Mouse (Mus musculus) C2C12 (cell line): Measurements from ENCODE around the gene Rbpjl. TPM values are rescaled to one million over a fixed set of nuclear protein-coding genes. Genes with fewer than 3 reads are reported as not detected.
A peak's percentile ranks its signal among the peaks of the same experiment; 100 is the strongest.

ENCODE experiments used
- H3K27me3 ChIP-seq: one replicate; pipeline ENCODE4 v1.6.1; 2011; ENCODE audit not compliant: control insufficient read depth, insufficient read depth, insufficient read length
- H3K36me3 ChIP-seq: one replicate; pipeline ENCODE4 v1.6.1; 2011; ENCODE audit not compliant: control insufficient read depth, insufficient read depth
- H3K4me3 ChIP-seq: one replicate; pipeline ENCODE4 v1.5.1; 2011; ENCODE audit warnings: mild to moderate bottlenecking, control low read depth; ENCODE audit not compliant: poor library complexity, insufficient read depth, severe bottlenecking
- H3K79me2 ChIP-seq: one replicate; pipeline ENCODE4 v1.6.1; 2011; ENCODE audit not compliant: control insufficient read depth, insufficient read depth
- H3K79me3 ChIP-seq: one replicate; pipeline ENCODE4 v1.6.1; 2011; ENCODE audit warnings: low read depth, control low read depth
- H3ac ChIP-seq: one replicate; pipeline ENCODE3; 2011; ENCODE audit warnings: low read depth; ENCODE audit not compliant: control insufficient read depth, insufficient read length
- CEBPB ChIP-seq: IDR thresholded peaks from one replicate; pipeline ENCODE4 v1.6.1; 2011; ENCODE audit warnings: low read depth, mild to moderate bottlenecking, control low read depth, moderate library complexity
- CTCF ChIP-seq: IDR thresholded peaks from one replicate; pipeline ENCODE4 v1.5.1; 2011; ENCODE audit not compliant: control insufficient read depth, insufficient read depth, insufficient read length
- FOSL1 ChIP-seq: IDR thresholded peaks from one replicate; pipeline ENCODE4 v1.8.0; 2011; ENCODE audit warnings: mild to moderate bottlenecking, low read length; ENCODE audit not compliant: poor library complexity, insufficient read depth, severe bottlenecking
- MAX ChIP-seq: IDR thresholded peaks from one replicate; pipeline ENCODE4 v1.6.1; 2011; ENCODE audit warnings: mild to moderate bottlenecking, control low read depth
- MYOD1 ChIP-seq: IDR thresholded peaks from one replicate; pipeline ENCODE4 v1.6.1; 2011; ENCODE audit warnings: low read depth; ENCODE audit not compliant: control insufficient read depth, insufficient read length
- MYOG ChIP-seq: IDR thresholded peaks from one replicate; pipeline ENCODE4 v1.6.1; 2011; ENCODE audit not compliant: control insufficient read depth, insufficient read length; ENCODE audit errors: extremely low read depth
- USF1 ChIP-seq: IDR thresholded peaks from one replicate; pipeline ENCODE4 v1.6.1; 2011; ENCODE audit warnings: low read depth, mild to moderate bottlenecking, control low read depth, moderate library complexity
- polyA plus RNA-seq: library from polyadenylated mRNA; unstranded; fragments of >200 nt; fragmentation: generic; extraction: Trizol; gene quantifications from one replicate; pipeline ENCODE4 v1.2.1, GENCODE M21; 2012; ENCODE audit warnings: missing spikeins

Rbpjl gene
- polyA plus RNA-seq, 1 experiment = 0.01 TPM

DNA sequence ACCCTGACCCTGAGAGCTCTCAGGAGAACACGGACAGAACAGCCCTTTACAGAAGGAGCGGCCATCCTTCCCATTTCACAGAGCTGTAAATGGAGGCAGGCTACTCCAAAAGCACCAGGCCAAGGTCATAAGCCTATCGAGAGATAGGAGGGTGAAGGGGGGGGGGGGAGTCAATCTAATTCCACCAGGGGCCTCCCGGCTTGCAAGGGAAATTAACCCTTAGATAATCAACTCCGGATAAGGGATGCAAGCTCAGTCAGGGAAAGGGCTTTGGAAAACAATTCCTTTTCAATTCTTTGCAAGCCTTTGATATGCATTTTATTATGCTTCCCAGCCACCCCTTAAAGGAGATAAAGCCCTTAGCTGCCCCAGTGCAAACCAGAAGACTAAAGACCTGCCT lies 25.5 kb downstream of the Rbpjl start:
- peaks cover 58% of the 10 kb centered on the region for H3K79me2 ChIP-seq
- TF ChIP-seq CTCF (no peak), MAX (no peak), MYOG (no peak), USF1 (no peak), FOSL1 (no peak), CEBPB (no peak), MYOD1 (no peak)
- no peaks in the 10 kb centered on the region for H3K27me3 ChIP-seq
- peaks cover 77% of the 10 kb centered on the region for H3K36me3 ChIP-seq
- H3K79me3 ChIP-seq = peaks cover 21% of the 10 kb centered on the region
- H3K4me3 ChIP-seq = no peak overlapping the region
- no peak overlapping the region for H3ac ChIP-seq

- Histone ChIP-seq H3K27me3 (no peaks in the 10 kb centered on the region), H3ac (no peak overlapping the region), H3K79me3 (peaks cover 37% of the 10 kb centered on the region), H3K36me3 (peaks cover 67% of the 10 kb centered on the region), H3K79me2 (peaks cover 74% of the 10 kb centered on the region), H3K4me3 (no peak overlapping the region)
- TF ChIP-seq USF1 (no peak), MAX (no peak), MYOD1 (no peak), MYOG (no peak), FOSL1 (no peak), CEBPB (no peak), CTCF (no peak)
Measured at GRCm38 (mm10) chr2:164429881-164430615, 27.1 kb downstream of the Rbpjl start.

DNA sequence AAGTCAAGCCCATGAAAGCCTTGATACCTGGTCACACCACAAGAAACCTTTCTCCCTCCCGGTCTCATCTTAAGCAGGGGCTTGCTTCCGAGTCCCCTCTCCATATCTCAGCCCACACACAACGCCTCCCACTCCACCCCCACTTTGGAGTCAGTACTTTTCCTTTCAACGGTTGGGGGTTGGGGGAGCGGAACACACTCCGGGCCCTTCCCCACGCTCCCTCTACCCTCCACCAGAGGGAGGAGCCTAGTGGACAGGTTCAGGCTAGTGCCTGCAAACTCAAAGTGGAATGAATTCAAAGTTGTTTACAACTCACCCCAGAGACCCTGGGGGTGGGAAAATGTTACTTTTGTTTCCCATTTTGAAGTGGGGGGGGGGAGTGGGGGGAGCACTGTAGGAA lies 27.8 kb downstream of the Rbpjl start:
- Histone ChIP-seq H3K79me2 (peaks cover 80% of the 10 kb centered on the region), H3K79me3 (peaks cover 43% of the 10 kb centered on the region), H3ac (no peak overlapping the region), H3K36me3 (peaks cover 65% of the 10 kb centered on the region), H3K4me3 (no peak overlapping the region), H3K27me3 (no peaks in the 10 kb centered on the region)
- no peak for TF ChIP-seq CTCF
- no peak for TF ChIP-seq CEBPB
- no peak for TF ChIP-seq MAX
- TF ChIP-seq FOSL1 = no peak
- no peak for TF ChIP-seq MYOG
- no peak for TF ChIP-seq MYOD1
- no peak for TF ChIP-seq USF1

GRCm38 (mm10) chr2:164431676-164432465 lies 28.9 kb downstream of the Rbpjl start:
- Histone ChIP-seq H3K79me3 (peaks cover 55% of the 10 kb centered on the region), H3K79me2 (peaks cover 86% of the 10 kb centered on the region), H3K27me3 (no peaks in the 10 kb centered on the region), H3K4me3 (no peak overlapping the region), H3K36me3 (peaks cover 55% of the 10 kb centered on the region), H3ac (peak overlapping the region; percentile 40)
- TF ChIP-seq USF1 (no peak), FOSL1 (peak; percentile 32), MAX (no peak), MYOG (no peak), MYOD1 (peak; percentile 4), CEBPB (no peak), CTCF (no peak)

- Histone ChIP-seq H3K79me3 (peaks cover 63% of the 10 kb centered on the region), H3K4me3 (no peak overlapping the region), H3K27me3 (no peaks in the 10 kb centered on the region), H3ac (peak overlapping the region; percentile 40), H3K36me3 (peaks cover 47% of the 10 kb centered on the region), H3K79me2 (peaks cover 94% of the 10 kb centered on the region)
- TF ChIP-seq CEBPB (no peak), FOSL1 (peak; percentile 5), USF1 (no peak), MAX (peak; percentile 77), CTCF (no peak), MYOG (no peak), MYOD1 (no peak)
Measured at GRCm38 (mm10) chr2:164432541-164433191, 29.7 kb downstream of the Rbpjl start.
